Mouse (Mus musculus): ENCODE results near the gene Ezh1. TPM values are rescaled to one million over a fixed set of nuclear protein-coding genes. Genes with fewer than 3 reads are reported as not detected.

The Ezh1 gene
- total RNA-seq, 2 experiments from 2014 or later, result 56.9 to 62.1 TPM

DNA sequence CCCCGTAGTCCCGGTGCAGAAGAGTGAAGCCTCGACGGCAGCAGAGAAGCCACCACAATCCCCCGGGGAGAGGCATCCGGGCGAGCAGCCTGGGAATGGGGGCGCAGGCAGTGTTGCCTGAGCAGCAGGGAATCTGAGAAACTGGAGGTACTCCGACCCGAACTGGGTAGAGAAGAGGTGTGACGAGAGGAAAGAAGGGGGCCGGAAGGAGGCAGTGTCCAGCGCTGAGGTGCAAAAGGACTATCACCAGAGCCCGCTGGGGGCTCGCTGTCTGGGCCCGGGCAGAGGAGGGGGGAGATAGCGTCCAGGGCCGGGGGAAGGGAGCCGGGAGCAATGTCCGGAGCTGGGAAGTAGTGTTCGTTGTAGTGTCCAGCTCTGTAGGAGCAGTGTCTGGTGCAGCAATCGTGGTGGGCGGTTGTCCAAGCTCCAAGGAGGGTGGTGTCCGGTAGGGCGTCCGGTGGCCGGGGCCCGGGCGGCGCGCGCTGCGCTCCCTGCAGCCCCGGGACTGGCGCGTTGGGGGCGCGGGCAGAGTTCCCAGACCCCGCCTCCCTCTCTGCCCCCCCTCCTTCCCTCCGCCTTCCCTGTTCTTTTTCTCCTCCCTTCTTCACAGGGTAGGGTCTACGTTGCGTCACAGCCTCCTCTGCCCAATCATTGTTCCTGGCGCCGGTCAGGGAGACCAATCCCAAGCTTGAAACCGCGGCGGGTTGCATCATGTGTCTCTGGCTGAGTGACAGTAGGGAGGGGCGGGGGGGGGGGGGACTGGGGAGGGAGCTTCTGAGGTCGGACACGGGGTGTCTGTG lies 55.3 kb downstream of the Ezh1 start, which contains the start of gene Plekhh3:
TSS of gene Plekhh3 (minus strand) at position 541 of the 800 bp plus-strand sequence.
- peak within 1 kb of the TSS; percentile 92 for H3K27ac ChIP-seq
- peak; percentile 91 to 95 for DNase-seq (ENCODE audit: extremely low spot score in 1 of 2, low spot score in 2 of 2)
- peak within 1 kb of the TSS; percentile 94 for H3K4me3 ChIP-seq
- no peak; the same call in 1 of the 2 replicates for TF ChIP-seq CTCF (IDR thresholded peaks at IDR 0.05)
- intact Hi-C loops (cut with DNase I), result loop anchor here (1.0 to 10.0 kb wide), 2 partner anchors 51 to 166 kb away; partner anchors contain the start of gene Atp6v0a1

GRCm38 (mm10) chr11:101170354-101170810 lies 55.9 kb downstream of the Ezh1 start, which contains the start of gene Cntnap1:
TSS of gene Cntnap1 (plus strand) at chr11:101170523.
- Histone ChIP-seq H3K27ac (peak within 1 kb of the TSS; percentile 87), H3K4me3 (peak within 1 kb of the TSS; percentile 94)
- TF ChIP-seq CTCF (IDR thresholded peaks at IDR 0.05), result no peak
- intact Hi-C loops (cut with DNase I), result loop anchor here (10.0 kb wide), 1 partner anchor 166 kb away; the partner anchor contains the start of gene Atp6v0a1
- peak in 1 of 2 experiments; percentile 41 for DNase-seq (ENCODE audit: extremely low spot score in 1 of 2, low spot score in 2 of 2)

- no peak for TF ChIP-seq CTCF (IDR thresholded peaks at IDR 0.05)
- H3K4me3 ChIP-seq, result peak overlapping the region; percentile 94
- H3K27ac ChIP-seq, result peak overlapping the region; percentile 87; the same call in 1 of the 2 replicates
- intact Hi-C loops (cut with DNase I), result loop anchor here (10.0 kb wide), 1 partner anchor 165 kb away; the partner anchor contains the start of gene Atp6v0a1
- no peak for DNase-seq (ENCODE audit: extremely low spot score in 1 of 2, low spot score in 2 of 2)
These were observed 56.8 kb downstream of the Ezh1 start for GRCm38 (mm10) chr11:101169301-101170107.

DNA sequence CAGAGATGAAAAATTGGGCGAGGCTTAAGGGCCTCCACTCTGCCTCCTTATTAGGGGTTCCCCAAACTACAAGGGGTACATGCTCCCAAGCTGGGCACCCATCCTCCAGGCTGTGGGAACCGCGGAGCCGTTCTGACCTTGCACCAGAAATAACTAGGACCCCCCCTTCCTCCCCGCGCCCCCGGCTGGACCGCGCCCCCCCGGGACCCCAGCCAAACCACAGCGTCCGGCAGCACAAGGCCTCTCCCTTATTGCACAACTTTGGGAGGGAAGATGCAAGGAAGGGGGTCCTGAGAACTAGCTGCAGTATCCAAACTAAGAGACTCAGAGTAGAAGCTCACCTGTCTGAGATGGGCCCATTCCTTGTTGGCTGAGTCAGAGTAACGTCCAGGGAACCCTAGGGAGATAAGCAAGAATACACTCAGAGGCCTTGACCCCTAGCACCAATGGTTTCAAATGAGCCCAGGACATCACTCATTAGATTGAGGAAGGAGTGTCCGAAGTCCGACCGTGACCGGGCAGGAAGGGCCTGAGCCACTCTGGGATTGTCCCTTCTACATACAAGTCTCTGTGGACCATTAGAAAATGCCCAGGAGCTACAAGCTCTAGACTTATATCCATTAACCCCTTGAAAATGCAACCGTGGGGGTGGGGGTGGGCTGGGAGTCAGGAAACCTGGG lies 57.8 kb downstream of the Ezh1 start:
- TF ChIP-seq CTCF (IDR thresholded peaks at IDR 0.05), result no peak
- DNase-seq (ENCODE audit: extremely low spot score in 1 of 2, low spot score in 2 of 2), result no peak
- no peak overlapping the region for H3K27ac ChIP-seq
- H3K4me3 ChIP-seq, result no peak overlapping the region
- intact Hi-C loops (cut with DNase I), result no loop called here

DNA sequence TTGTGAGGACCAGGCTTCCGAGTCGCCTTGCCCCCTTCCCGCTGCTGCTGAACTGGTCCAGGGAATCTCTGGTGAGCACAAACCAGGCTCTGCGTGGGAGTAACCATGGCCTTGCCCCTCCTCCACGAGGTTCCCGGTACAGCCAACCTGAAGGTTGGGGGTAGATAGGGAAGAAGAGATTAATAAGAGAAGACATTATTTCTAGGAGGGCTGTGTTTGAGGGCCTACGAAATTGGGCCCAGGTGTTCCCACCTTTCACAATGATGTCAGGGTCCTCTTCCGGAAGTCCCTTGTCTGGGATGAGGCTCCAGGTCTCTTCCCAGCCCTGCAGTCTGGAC lies 58.3 kb downstream of the Ezh1 start:
- TF ChIP-seq CTCF (IDR thresholded peaks at IDR 0.05), result no peak
- no peak for DNase-seq (ENCODE audit: extremely low spot score in 1 of 2, low spot score in 2 of 2)
- Histone ChIP-seq H3K4me3 (no peak overlapping the region), H3K27ac (no peak overlapping the region)
- intact Hi-C loops (cut with DNase I), result no loop called here

DNA sequence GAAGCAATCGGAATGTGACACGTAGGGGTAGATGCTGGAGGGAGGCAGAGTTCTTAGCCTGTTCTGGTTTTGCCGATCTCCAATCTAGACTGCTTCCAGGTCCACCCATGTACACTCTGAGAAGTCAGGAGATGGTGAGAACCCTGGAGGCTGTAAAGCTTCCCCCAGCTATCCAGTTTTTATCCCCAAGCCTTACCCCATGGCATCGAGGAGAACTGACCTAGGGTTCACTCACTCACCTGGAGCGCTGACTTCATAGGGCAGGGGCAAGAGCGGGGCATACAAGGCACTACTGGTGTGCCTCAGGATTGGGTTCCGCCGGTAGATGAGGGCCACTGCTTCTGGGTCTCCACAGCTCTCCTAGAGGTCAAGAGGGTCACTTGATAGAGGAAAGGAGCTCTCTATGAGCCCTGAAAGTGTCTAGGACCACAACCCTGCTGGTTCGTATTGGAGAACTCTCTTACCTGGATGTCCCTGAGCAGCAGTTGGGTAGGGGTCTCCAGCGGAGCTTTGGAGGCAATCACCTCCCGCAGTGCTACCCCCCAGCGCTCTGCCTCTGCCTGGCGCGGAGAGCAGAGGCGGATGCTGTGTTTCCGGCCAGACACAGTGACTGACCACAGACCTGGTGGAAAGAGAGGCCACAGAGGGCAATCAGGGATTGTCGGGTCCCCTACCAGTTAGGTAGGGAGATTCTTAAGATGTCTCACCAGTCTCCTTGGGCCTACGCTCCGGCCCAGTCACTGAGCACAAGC lies 58.9 kb downstream of the Ezh1 start:
- no peak for DNase-seq (ENCODE audit: extremely low spot score in 1 of 2, low spot score in 2 of 2)
- H3K27ac ChIP-seq, result no peak overlapping the region
- H3K4me3 ChIP-seq, result no peak overlapping the region
- no peak for TF ChIP-seq CTCF (IDR thresholded peaks at IDR 0.05)
- intact Hi-C loops (cut with DNase I), result no loop called here

- intact Hi-C loops (cut with DNase I), result no loop called here
- no peak for TF ChIP-seq CTCF (IDR thresholded peaks at IDR 0.05)
- no peak overlapping the region for H3K27ac ChIP-seq
- DNase-seq (ENCODE audit: extremely low spot score in 1 of 2, low spot score in 2 of 2), result no peak
- H3K4me3 ChIP-seq, result no peak overlapping the region
These were observed 59.9 kb downstream of the Ezh1 start for GRCm38 (mm10) chr11:101166357-101166756.

GRCm38 (mm10) chr11:101164677-101165580 lies 61.3 kb downstream of the Ezh1 start:
- no peak overlapping the region for H3K4me3 ChIP-seq
- H3K27ac ChIP-seq, result no peak overlapping the region
- intact Hi-C loops (cut with DNase I), result no loop called here
- DNase-seq (ENCODE audit: extremely low spot score in 1 of 2, low spot score in 2 of 2), result no peak
- no peak for TF ChIP-seq CTCF (IDR thresholded peaks at IDR 0.05)

DNA sequence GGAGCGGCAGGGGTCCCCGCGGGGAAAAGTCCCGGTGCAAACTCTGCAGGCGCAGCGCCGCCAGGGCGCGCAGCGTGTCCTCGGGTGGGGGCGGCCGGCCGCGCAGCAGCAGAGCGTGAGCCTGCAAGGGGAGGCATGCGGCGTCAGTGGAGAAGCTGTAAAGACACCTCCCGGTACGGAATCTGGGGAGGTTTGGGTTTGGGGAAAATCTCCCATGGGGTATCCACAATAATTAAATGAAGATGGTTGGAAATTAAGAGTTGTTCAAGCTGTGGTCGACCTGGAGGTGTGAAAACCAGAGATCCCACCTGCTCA lies 62.0 kb downstream of the Ezh1 start:
- Histone ChIP-seq H3K4me3 (no peak overlapping the region), H3K27ac (no peak overlapping the region)
- no peak for DNase-seq (ENCODE audit: extremely low spot score in 1 of 2, low spot score in 2 of 2)
- intact Hi-C loops (cut with DNase I), result no loop called here
- no peak for TF ChIP-seq CTCF (IDR thresholded peaks at IDR 0.05)

All from left cerebral cortex, adult 2 months (tissue).